8 mouse cellular contexts compared by ENCODE assay signal in genomic region chr19:53311524-53312335, GRCm38 (mm10). TPM values are rescaled to one million over a fixed set of nuclear protein-coding genes. Genes with fewer than 3 reads are reported as not detected.
DNase-seq lines count a peak whose midpoint lies in the region; ATAC-seq lines count a peak whose summit lies in the region.

No protein-coding gene starts in this region.

- peak; percentile 60 for DNase-seq in 3T3-L1 (ENCODE audit: low read depth, low spot score)
- peak; percentile 37 for DNase-seq in MEL-GATA-1-ER (ENCODE audit: extremely low read depth, low read depth)
- DNase-seq in embryo, embryonic 9.5 days (ENCODE audit: extremely low spot score) = peak; percentile 68
- peak; percentile 54 to 59 for DNase-seq in heart, adult 9 months (ENCODE audit: low spot score in 2 of 2)
- DNase-seq in right cerebral cortex, adult 2 months (ENCODE audit: low spot score in 2 of 2) = peak; percentile 34 to 57
- DNase-seq in c-Kit-positive CD71-positive TER-119-positive erythroid progenitor cells, embryonic 14.5 days (ENCODE audit: low spot score) = no peak

- H3K4me3 ChIP-seq in kidney, embryonic 15.5 days (replicated peaks) = peak overlapping the region; percentile 91
- peak overlapping the region; percentile 86 for H3K4me3 ChIP-seq in lung, embryonic 16.5 days (ENCODE audit: low read length)

- H3K4me1 ChIP-seq in kidney, embryonic 15.5 days = peaks cover 28% of the 10 kb centered on the region
- peaks cover 9% of the 10 kb centered on the region for H3K4me1 ChIP-seq in lung, embryonic 16.5 days (replicated peaks; ENCODE audit: control insufficient read depth, insufficient read depth, low read length)

- peak overlapping the region; percentile 87 for H3K9ac ChIP-seq in kidney, embryonic 15.5 days
- peak overlapping the region; percentile 78 for H3K9ac ChIP-seq in lung, embryonic 16.5 days (ENCODE audit: low read length)

- no peaks in the 10 kb centered on the region for H3K27me3 ChIP-seq in kidney, embryonic 15.5 days
- no peaks in the 10 kb centered on the region for H3K27me3 ChIP-seq in lung, embryonic 16.5 days (ENCODE audit: control insufficient read depth, insufficient read depth, low read depth, low read length)

- H3K27ac ChIP-seq in kidney, embryonic 15.5 days = peak overlapping the region; percentile 93
- H3K27ac ChIP-seq in lung, embryonic 16.5 days (ENCODE audit: low read length) = peak overlapping the region; percentile 95

- no peaks in the 10 kb centered on the region for H3K36me3 ChIP-seq in kidney, embryonic 15.5 days
- no peaks in the 10 kb centered on the region for H3K36me3 ChIP-seq in lung, embryonic 16.5 days (ENCODE audit: control insufficient read depth, insufficient read depth, low read length)

- no peaks in the 10 kb centered on the region for H3K9me3 ChIP-seq in kidney, embryonic 15.5 days (replicated peaks)
- H3K9me3 ChIP-seq in lung, embryonic 16.5 days (ENCODE audit: control insufficient read depth, low read length) = no peaks in the 10 kb centered on the region

- peak overlapping the region; percentile 97 for H3K4me2 ChIP-seq in kidney, embryonic 15.5 days
- H3K4me2 ChIP-seq in lung, embryonic 16.5 days (ENCODE audit: low read depth, low read length) = peak overlapping the region; percentile 84

- ATAC-seq in kidney, embryonic 15.5 days (replicated peaks; ENCODE audit: low FRiP score) = no peak
- no peak for ATAC-seq in lung, embryonic 16.5 days (ENCODE audit: low read depth)

- under 1% methylated on average over 34 of the region's 37 CpGs for WGBS in kidney, embryonic 15.5 days
- WGBS in lung, embryonic 16.5 days = under 1% methylated on average over 37 of the region's 37 CpGs

RNA-seq across cellular contexts. Expression of gene Mxi1, which starts 1.4 kb away (rescaled TPM):
- 37.3 and 40.2 TPM in 2 replicates for polyA plus RNA-seq in kidney, embryonic 15.5 days (2015; fragmentation: Nextera tagmentation; extraction: Ambion mirVana)
- 20.2 and 22.6 TPM in 2 replicates for polyA plus RNA-seq in lung, embryonic 16.5 days (2015; fragmentation: Nextera tagmentation; extraction: Ambion mirVana)

RNA-seq across cellular contexts. Expression of gene Gm10197, which starts 59.8 kb away (rescaled TPM):
- polyA plus RNA-seq in kidney, embryonic 15.5 days (2015; fragmentation: Nextera tagmentation; extraction: Ambion mirVana) = not detected in 2 replicates
- 3.8 TPM in 1 of 2 replicates, not detected in the other for polyA plus RNA-seq in lung, embryonic 16.5 days (2015; fragmentation: Nextera tagmentation; extraction: Ambion mirVana)
